Mouse (Mus musculus): ENCODE results near the gene Cyp2f2. TPM values are rescaled to one million over a fixed set of nuclear protein-coding genes. Genes with fewer than 3 reads are reported as not detected.
A peak's percentile ranks its signal among the peaks of the same experiment; 100 is the strongest.

Gene Cyp2f2
- polyA plus RNA-seq, 1 experiment = 0.10 TPM

GRCm38 (mm10) chr7:27156005-27156404 is 36.3 kb downstream of the Cyp2f2 start:
- TF ChIP-seq POLR2A (IDR thresholded peaks at IDR 0.05; ENCODE audit: borderline replicate concordance, insufficient read depth, low read length) = no peak
- TF ChIP-seq CTCF (IDR thresholded peaks at IDR 0.05; ENCODE audit: borderline replicate concordance, insufficient read depth, low read depth, low read length) = no peak
- H3K27me3 ChIP-seq (ENCODE audit: control insufficient read depth, insufficient read depth, low read length) = no peaks in the 10 kb centered on the region
- no peak for DNase-seq
- peaks cover 10% of the 10 kb centered on the region for H3K4me1 ChIP-seq (ENCODE audit: control insufficient read depth, insufficient read depth, low read length)
- 8% methylated on average over 13 of the region's 13 CpGs for WGBS
- no peak overlapping the region for H3K27ac ChIP-seq (ENCODE audit: insufficient read depth, low read length)
- no peak overlapping the region for H3K4me3 ChIP-seq (replicated peaks; ENCODE audit: insufficient read depth, low read depth, low read length)

- 82% methylated on average over 9 of the region's 9 CpGs for WGBS
- no peak overlapping the region for H3K4me3 ChIP-seq (replicated peaks; ENCODE audit: insufficient read depth, low read depth, low read length)
- DNase-seq = peak in 1 of 2 experiments; percentile 12
- no peak for TF ChIP-seq CTCF (IDR thresholded peaks at IDR 0.05; ENCODE audit: borderline replicate concordance, insufficient read depth, low read depth, low read length)
- no peak for TF ChIP-seq POLR2A (IDR thresholded peaks at IDR 0.05; ENCODE audit: borderline replicate concordance, insufficient read depth, low read length)
- H3K27ac ChIP-seq (ENCODE audit: insufficient read depth, low read length) = no peak overlapping the region
- H3K4me1 ChIP-seq (ENCODE audit: control insufficient read depth, insufficient read depth, low read length) = peaks cover 30% of the 10 kb centered on the region
- no peaks in the 10 kb centered on the region for H3K27me3 ChIP-seq (ENCODE audit: control insufficient read depth, insufficient read depth, low read length)
These were observed 38.5 kb downstream of the Cyp2f2 start for GRCm38 (mm10) chr7:27158171-27158570.

DNA sequence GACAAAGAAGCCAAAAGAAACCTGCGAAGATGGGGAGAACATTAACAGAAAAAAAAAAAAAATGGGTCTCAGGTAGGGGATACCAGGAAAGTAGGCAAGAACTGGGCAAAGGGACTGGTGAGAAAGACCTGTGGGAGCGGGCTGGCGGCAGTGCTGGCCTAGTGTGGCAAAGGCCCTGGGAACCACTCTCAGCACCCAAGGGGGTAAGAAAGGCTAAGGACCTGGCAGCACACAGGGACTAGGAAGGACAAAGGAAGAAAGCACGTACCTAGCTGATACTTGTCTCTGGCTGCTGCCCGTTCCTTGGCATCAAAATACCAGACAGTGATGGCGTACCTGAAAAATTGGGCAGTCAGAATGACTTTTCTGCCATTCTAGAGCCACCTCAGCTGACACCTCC is 39.5 kb downstream of the Cyp2f2 start:
- 90% methylated on average over 6 of the region's 6 CpGs for WGBS
- DNase-seq = peak in 1 of 2 experiments; percentile 19
- H3K4me3 ChIP-seq (replicated peaks; ENCODE audit: insufficient read depth, low read depth, low read length) = no peak overlapping the region
- H3K4me1 ChIP-seq (ENCODE audit: control insufficient read depth, insufficient read depth, low read length) = peaks cover 37% of the 10 kb centered on the region
- no peak overlapping the region for H3K27ac ChIP-seq (ENCODE audit: insufficient read depth, low read length)
- no peaks in the 10 kb centered on the region for H3K27me3 ChIP-seq (ENCODE audit: control insufficient read depth, insufficient read depth, low read length)
- TF ChIP-seq CTCF (IDR thresholded peaks at IDR 0.05; ENCODE audit: borderline replicate concordance, insufficient read depth, low read depth, low read length) = no peak
- no peak for TF ChIP-seq POLR2A (IDR thresholded peaks at IDR 0.05; ENCODE audit: borderline replicate concordance, insufficient read depth, low read length)

DNA sequence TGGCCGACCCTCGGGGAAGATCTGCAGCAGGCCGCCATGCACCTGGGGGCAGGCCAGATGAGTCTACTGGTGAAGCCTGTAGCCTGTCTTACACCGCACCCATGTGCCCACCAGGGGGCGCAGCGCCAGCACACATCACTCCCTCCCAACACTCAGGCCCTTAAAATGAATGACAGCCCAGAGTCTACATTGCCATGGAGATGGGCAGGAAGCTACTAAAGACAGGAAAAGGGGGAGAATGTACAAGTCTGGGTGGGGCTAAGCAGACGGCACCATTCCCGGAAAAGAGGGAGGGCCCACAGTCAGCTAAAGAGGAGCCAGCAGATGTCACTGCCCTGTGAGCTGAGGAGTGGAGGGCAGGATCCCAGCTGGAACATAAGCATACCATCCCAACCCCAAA is 40.2 kb downstream of the Cyp2f2 start:
- peak; percentile 83 to 86 for DNase-seq
- Histone ChIP-seq H3K4me1 (ENCODE audit: control insufficient read depth, insufficient read depth, low read length) (peaks cover 43% of the 10 kb centered on the region), H3K27ac (ENCODE audit: insufficient read depth, low read length) (no peak overlapping the region), H3K27me3 (ENCODE audit: control insufficient read depth, insufficient read depth, low read length) (no peaks in the 10 kb centered on the region), H3K4me3 (replicated peaks; ENCODE audit: insufficient read depth, low read depth, low read length) (no peak overlapping the region)
- no peak for TF ChIP-seq POLR2A (IDR thresholded peaks at IDR 0.05; ENCODE audit: borderline replicate concordance, insufficient read depth, low read length)
- TF ChIP-seq CTCF (IDR thresholded peaks at IDR 0.05; ENCODE audit: borderline replicate concordance, insufficient read depth, low read depth, low read length) = peak; percentile 92
- WGBS = 2% methylated on average over 8 of the region's 8 CpGs

DNA sequence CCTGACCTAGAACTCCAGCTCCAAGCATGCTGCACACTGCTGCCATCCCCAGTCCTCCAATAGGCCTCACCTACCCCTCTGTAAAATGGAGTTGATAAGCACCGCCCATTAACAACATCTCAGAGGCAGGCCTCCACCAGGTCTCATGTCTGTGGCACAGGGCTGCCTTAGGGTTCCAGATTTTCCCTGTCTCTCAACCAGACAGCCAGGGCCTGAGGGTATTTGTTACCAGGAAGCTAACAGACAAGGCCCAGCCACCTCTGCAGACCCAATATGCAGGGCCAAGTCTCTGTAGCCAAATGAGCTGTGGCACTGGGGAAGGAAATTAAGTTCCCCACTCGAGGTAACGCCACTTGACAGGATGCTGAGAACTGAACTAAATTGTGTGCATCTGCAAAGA is 41.2 kb downstream of the Cyp2f2 start:
- TF ChIP-seq CTCF (IDR thresholded peaks at IDR 0.05; ENCODE audit: borderline replicate concordance, insufficient read depth, low read depth, low read length) (no peak), POLR2A (IDR thresholded peaks at IDR 0.05; ENCODE audit: borderline replicate concordance, insufficient read depth, low read length) (no peak)

DNA sequence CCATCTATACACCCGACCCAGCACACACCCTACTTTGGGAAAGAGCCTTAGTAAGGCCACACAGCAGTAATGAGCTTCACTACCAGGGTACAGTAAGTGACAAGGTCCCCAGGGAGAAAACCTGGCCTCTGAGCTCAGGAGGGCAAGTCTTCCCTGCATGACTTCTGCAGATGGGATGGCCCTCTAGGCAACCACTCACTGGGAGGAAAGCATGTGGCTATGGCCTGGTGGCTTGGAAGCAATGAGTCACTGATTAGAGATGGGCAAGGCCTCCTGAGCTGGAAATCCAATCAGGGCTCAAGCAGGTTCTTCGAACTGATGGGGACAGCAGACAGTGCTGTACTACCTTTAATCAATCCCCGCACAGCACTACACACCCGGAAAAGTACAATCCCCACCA is 42.0 kb downstream of the Cyp2f2 start:
- no peak overlapping the region for H3K4me3 ChIP-seq (replicated peaks; ENCODE audit: insufficient read depth, low read depth, low read length)
- H3K27ac ChIP-seq (ENCODE audit: insufficient read depth, low read length) = no peak overlapping the region
- 59% methylated on average over 4 of the region's 4 CpGs for WGBS
- H3K27me3 ChIP-seq (ENCODE audit: control insufficient read depth, insufficient read depth, low read length) = no peaks in the 10 kb centered on the region
- peaks cover 46% of the 10 kb centered on the region for H3K4me1 ChIP-seq (ENCODE audit: control insufficient read depth, insufficient read depth, low read length)
- TF ChIP-seq CTCF (IDR thresholded peaks at IDR 0.05; ENCODE audit: borderline replicate concordance, insufficient read depth, low read depth, low read length) (no peak), POLR2A (IDR thresholded peaks at IDR 0.05; ENCODE audit: borderline replicate concordance, insufficient read depth, low read length) (no peak)
- no peak for DNase-seq

More for the DNA sequence above, 41.2 kb downstream of the Cyp2f2 start:
- 56% methylated on average over 3 of the region's 3 CpGs for WGBS
- Histone ChIP-seq H3K27me3 (ENCODE audit: control insufficient read depth, insufficient read depth, low read length) (no peaks in the 10 kb centered on the region), H3K4me3 (replicated peaks; ENCODE audit: insufficient read depth, low read depth, low read length) (no peak overlapping the region), H3K27ac (ENCODE audit: insufficient read depth, low read length) (no peak overlapping the region), H3K4me1 (ENCODE audit: control insufficient read depth, insufficient read depth, low read length) (peaks cover 46% of the 10 kb centered on the region)
- DNase-seq = peak in 1 of 2 experiments; percentile 6

- TF ChIP-seq CTCF (IDR thresholded peaks at IDR 0.05; ENCODE audit: borderline replicate concordance, insufficient read depth, low read depth, low read length) (no peak), POLR2A (IDR thresholded peaks at IDR 0.05; ENCODE audit: borderline replicate concordance, insufficient read depth, low read length) (no peak)
- 61% methylated on average over 5 of the region's 5 CpGs for WGBS
- H3K4me1 ChIP-seq (ENCODE audit: control insufficient read depth, insufficient read depth, low read length) = peaks cover 52% of the 10 kb centered on the region
- H3K4me3 ChIP-seq (replicated peaks; ENCODE audit: insufficient read depth, low read depth, low read length) = peak overlapping the region; percentile 48
- H3K27ac ChIP-seq (ENCODE audit: insufficient read depth, low read length) = no peak overlapping the region
- no peak for DNase-seq
- no peaks in the 10 kb centered on the region for H3K27me3 ChIP-seq (ENCODE audit: control insufficient read depth, insufficient read depth, low read length)
These were observed 43.2 kb downstream of the Cyp2f2 start for GRCm38 (mm10) chr7:27162780-27163449.

DNA sequence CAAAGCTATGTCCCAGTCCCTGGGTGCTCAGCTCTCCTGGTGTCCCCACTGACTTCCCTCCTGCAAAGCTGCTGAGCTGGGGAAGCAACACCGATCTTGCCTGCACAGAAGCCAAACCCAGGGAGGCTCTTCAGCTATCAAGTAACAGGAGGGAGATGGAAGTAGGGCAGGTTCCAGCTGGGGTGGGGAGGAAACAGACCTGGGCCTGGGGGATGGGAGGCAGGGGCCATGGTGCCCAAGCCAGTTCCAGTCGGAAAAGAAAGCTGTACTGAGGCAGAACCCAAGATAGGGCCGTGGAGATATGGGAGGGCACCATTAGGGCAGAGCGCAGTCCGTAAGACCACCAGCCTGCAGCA is 43.7 kb downstream of the Cyp2f2 start:
- no peak for DNase-seq
- peaks cover 52% of the 10 kb centered on the region for H3K4me1 ChIP-seq (ENCODE audit: control insufficient read depth, insufficient read depth, low read length)
- H3K4me3 ChIP-seq (replicated peaks; ENCODE audit: insufficient read depth, low read depth, low read length) = peak overlapping the region; percentile 48
- H3K27ac ChIP-seq (ENCODE audit: insufficient read depth, low read length) = no peak overlapping the region
- H3K27me3 ChIP-seq (ENCODE audit: control insufficient read depth, insufficient read depth, low read length) = no peaks in the 10 kb centered on the region
- no peak for TF ChIP-seq POLR2A (IDR thresholded peaks at IDR 0.05; ENCODE audit: borderline replicate concordance, insufficient read depth, low read length)
- TF ChIP-seq CTCF (IDR thresholded peaks at IDR 0.05; ENCODE audit: borderline replicate concordance, insufficient read depth, low read depth, low read length) = no peak
- 37% methylated on average over 5 of the region's 5 CpGs for WGBS
